Mouse (Mus musculus) lung, postnatal 0 days (tissue): ENCODE results near the gene Plac1. TPM values are rescaled to one million over a fixed set of nuclear protein-coding genes. Genes with fewer than 3 reads are reported as not detected.

ENCODE experiments used
- ATAC-seq: fragments of 200-750 bp; cut with Nextera tagmentation; 2 replicates; pipeline ENCODE4 v1.8.0; 2017; ENCODE audit warnings: moderate library complexity
- DNase-seq: peaks from one replicate; pipeline ENCODE4 v3.0.0-alpha.2; 2016; ENCODE audit warnings: low spot score
- H3K27ac ChIP-seq: fragments of 300-500 bp; sonication (generic); 2 replicates; pipeline ENCODE4 v1.5.1; 2014; ENCODE audit warnings: antibody characterized with exemption, mild to moderate bottlenecking, low read length, mixed read lengths
- H3K27me3 ChIP-seq: fragments of 300-500 bp; sonication (generic); replicated peaks from 2 replicates; pipeline ENCODE4 v1.6.1; 2014; ENCODE audit warnings: low read length, mixed read lengths; ENCODE audit not compliant: insufficient read depth
- H3K36me3 ChIP-seq: fragments of 300-500 bp; sonication (generic); 2 replicates; pipeline ENCODE4 v1.6.1; 2014; ENCODE audit warnings: low read length, mixed read lengths; ENCODE audit not compliant: insufficient read depth
- H3K4me1 ChIP-seq: fragments of 300-500 bp; sonication (generic); 2 replicates; pipeline ENCODE4 v1.6.1; 2014; ENCODE audit warnings: antibody characterized with exemption, low read depth, low read length, mixed read lengths; ENCODE audit not compliant: insufficient read depth
- H3K4me2 ChIP-seq: fragments of 300-500 bp; sonication (generic); replicated peaks from 2 replicates; pipeline ENCODE4 v1.6.1; 2014; ENCODE audit warnings: low read depth, mild to moderate bottlenecking, low read length, moderate library complexity, mixed read lengths
- H3K4me3 ChIP-seq: fragments of 300-500 bp; sonication (generic); 2 replicates; pipeline ENCODE4 v1.5.1; 2014; ENCODE audit warnings: low read depth, low read length
- H3K9ac ChIP-seq: fragments of 300-500 bp; sonication (generic); replicated peaks from 2 replicates; pipeline ENCODE4 v1.6.1; 2014; ENCODE audit warnings: low read depth, mild to moderate bottlenecking
- H3K9me3 ChIP-seq: fragments of 300-500 bp; sonication (generic); 2 replicates; pipeline ENCODE4 v1.6.1; 2016; ENCODE audit warnings: low read length, mixed read lengths
- CTCF ChIP-seq: IDR thresholded peaks from 2 replicates; pipeline ENCODE4 v1.5.1; 2016; ENCODE audit warnings: antibody characterized with exemption, mild to moderate bottlenecking
- EP300 ChIP-seq: IDR thresholded peaks from 2 replicates; pipeline ENCODE4 v1.6.1; 2016; ENCODE audit warnings: antibody characterized with exemption, mild to moderate bottlenecking, control low read depth
- WGBS: fragments of 180-500 bp; shearing (Covaris S2); extraction: QIAGEN DNeasy Blood & Tissue Kit; methylation state at CpG from one replicate; pipeline ENCODE4 v1.1.7; 2014; 5-methylcytosine and 5-hydroxymethylcytosine counted together
- polyA plus RNA-seq: library from polyadenylated mRNA; unstranded; fragments of >200 nt; fragmentation: Nextera tagmentation; extraction: Ambion mirVana; gene quantifications from 2 replicates; pipeline ENCODE4 v1.2.1, GENCODE M21; 2015

Gene Plac1
- polyA plus RNA-seq, 1 experiment from 2014 or later, result 3.9 TPM

DNA sequence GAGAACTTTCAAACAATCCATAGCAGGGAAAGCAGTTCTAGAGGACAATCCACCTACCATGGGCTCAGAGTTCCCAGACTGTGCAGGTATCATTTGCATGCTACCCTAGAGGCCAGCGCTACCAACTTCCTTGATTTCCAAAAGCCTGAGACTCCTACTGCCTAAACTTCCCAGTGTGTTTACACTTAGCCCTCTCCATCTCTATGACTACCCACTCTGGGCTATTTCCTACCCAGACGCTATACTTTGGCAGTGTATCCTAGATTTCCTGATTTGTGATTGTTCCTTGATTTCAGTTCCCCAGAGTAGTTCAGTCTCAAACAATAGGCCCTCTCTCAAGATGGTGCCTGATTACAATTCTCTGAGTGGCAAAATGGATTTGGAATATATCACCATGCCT is 132.8 kb downstream of the Plac1 start:
- no peak for TF ChIP-seq CTCF
- 0 out of 2 replicates have a peak, but pooled peaks have one; percentile 29 for TF ChIP-seq EP300
- H3K4me1 ChIP-seq, result no peaks in the 10 kb centered on the region
- no peak overlapping the region for H3K27ac ChIP-seq
- H3K9ac ChIP-seq, result no peak overlapping the region
- no peaks in the 10 kb centered on the region for H3K36me3 ChIP-seq
- 37% methylated on average over 2 of the region's 2 CpGs for WGBS
- H3K9me3 ChIP-seq, result no peaks in the 10 kb centered on the region
- no peaks in the 10 kb centered on the region for H3K27me3 ChIP-seq
- peak; percentile 49 for DNase-seq
- ATAC-seq, result peak; percentile 75
- no peak overlapping the region for H3K4me3 ChIP-seq
- no peak overlapping the region for H3K4me2 ChIP-seq

DNA sequence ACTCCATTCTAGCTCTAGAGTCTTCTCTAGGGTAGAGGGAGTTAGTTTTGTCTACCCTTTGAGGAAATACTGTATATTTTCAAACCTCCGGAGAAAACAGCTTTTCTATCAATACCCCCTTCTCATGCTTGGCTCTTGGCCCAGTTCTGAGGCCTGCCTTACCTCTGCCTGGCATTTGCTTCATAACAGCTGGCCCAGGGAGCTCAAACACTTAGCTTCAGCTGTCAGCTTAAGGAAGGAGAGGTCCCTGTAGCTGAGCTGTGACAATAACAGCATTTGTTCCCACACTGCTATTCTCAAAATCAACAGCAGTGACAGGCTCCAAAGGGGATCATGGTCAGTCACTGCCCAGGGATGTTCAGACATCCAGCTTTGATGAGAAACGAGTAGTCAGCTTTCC is 138.7 kb downstream of the Plac1 start:
- H3K9ac ChIP-seq, result no peak overlapping the region
- H3K9me3 ChIP-seq, result no peaks in the 10 kb centered on the region
- whole genome bisulfite sequencing, result 39% methylated on average over 2 of the region's 2 CpGs
- no peaks in the 10 kb centered on the region for H3K27me3 ChIP-seq
- no peak overlapping the region for H3K27ac ChIP-seq
- ATAC-seq, result no peak
- no peak for TF ChIP-seq EP300
- TF ChIP-seq CTCF, result no peak
- H3K4me2 ChIP-seq, result no peak overlapping the region
- no peak overlapping the region for H3K4me3 ChIP-seq
- no peaks in the 10 kb centered on the region for H3K36me3 ChIP-seq
- H3K4me1 ChIP-seq, result no peaks in the 10 kb centered on the region
- no peak for DNase-seq

DNA sequence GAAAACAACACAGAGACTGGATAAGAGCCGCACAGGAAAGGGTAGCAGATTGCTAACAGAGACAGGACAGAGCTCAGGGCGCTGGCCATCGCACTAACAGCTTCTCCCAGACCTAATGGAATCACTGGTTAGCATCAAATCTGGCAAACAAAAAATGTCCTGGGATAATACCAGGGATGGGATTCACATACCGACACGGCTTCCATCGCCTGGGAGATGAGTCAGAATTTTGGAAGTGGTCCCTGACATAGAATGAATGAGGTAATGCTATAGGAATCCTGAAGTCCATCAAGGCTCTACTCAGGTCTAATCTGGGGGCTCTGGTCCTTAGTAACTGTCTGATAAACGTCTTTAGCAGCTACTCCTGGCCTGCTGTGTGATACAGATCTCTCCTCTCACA is 140.0 kb downstream of the Plac1 start:
- DNase-seq (no peak), ATAC-seq (no peak)
- H3K27me3 ChIP-seq, result no peaks in the 10 kb centered on the region
- 48% methylated on average over 7 of the region's 7 CpGs for WGBS
- no peak for TF ChIP-seq EP300
- no peak for TF ChIP-seq CTCF
- H3K4me3 ChIP-seq, result no peak overlapping the region
- H3K9me3 ChIP-seq, result no peaks in the 10 kb centered on the region
- H3K4me2 ChIP-seq, result no peak overlapping the region
- H3K36me3 ChIP-seq, result no peaks in the 10 kb centered on the region
- H3K4me1 ChIP-seq, result no peaks in the 10 kb centered on the region
- H3K9ac ChIP-seq, result no peak overlapping the region
- H3K27ac ChIP-seq, result no peak overlapping the region

DNA sequence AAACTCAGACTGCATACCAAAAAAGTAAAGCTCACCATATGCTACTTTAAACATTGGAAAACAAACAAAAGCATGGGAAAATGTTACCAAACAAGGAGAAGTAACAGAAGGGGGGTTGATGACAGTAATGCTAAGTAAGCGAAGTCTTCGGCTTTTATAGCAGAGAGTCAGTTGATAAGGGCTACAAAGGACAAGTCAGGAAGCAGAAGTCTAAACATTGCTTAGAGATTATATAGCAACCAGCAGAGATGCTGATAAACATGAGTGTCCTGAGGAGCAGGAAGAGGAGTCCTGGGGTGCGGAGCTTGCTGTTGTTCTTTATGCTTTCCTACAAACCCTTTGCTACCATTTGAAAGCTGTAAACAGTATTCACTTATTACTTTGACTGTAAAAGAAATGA is 140.6 kb downstream of the Plac1 start:
- Histone ChIP-seq H3K27me3 (no peaks in the 10 kb centered on the region), H3K27ac (no peak overlapping the region)
- 49% methylated on average over 3 of the region's 3 CpGs for WGBS

DNA sequence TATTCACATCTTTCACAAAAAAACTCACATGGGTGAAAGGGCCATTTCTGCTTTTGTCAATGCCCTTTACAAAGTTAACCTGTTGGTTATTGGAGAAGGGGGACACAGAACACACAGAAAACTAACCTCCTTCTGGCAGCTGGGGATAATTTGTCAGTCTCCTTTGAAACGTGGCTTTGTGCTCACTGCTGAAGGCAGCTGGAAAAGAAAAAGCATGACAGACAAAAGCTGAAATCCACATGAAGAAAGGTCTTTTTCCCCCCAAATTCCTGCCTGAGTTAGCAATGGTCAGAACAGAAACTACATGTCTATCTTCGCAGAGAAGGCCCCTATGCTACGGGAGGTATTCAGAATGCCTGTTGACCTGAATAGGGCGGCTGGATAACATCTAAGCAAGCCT is 141.6 kb downstream of the Plac1 start:
- Histone ChIP-seq H3K9ac (no peak overlapping the region), H3K36me3 (no peaks in the 10 kb centered on the region), H3K4me2 (no peak overlapping the region), H3K27ac (no peak overlapping the region), H3K4me1 (no peaks in the 10 kb centered on the region), H3K9me3 (no peaks in the 10 kb centered on the region), H3K27me3 (no peaks in the 10 kb centered on the region), H3K4me3 (no peak overlapping the region)
- TF ChIP-seq EP300 (no peak), CTCF (no peak)
- no peak for DNase-seq
- 89% methylated on average over 4 of the region's 4 CpGs for WGBS
- no peak for ATAC-seq

More for the DNA sequence above, 140.6 kb downstream of the Plac1 start:
- H3K4me3 ChIP-seq, result no peak overlapping the region
- H3K9ac ChIP-seq, result no peak overlapping the region
- DNase-seq, result peak; percentile 40
- no peak for ATAC-seq
- H3K4me2 ChIP-seq, result no peak overlapping the region
- no peaks in the 10 kb centered on the region for H3K36me3 ChIP-seq
- TF ChIP-seq EP300, result no peak
- no peak for TF ChIP-seq CTCF
- H3K4me1 ChIP-seq, result no peaks in the 10 kb centered on the region
- no peaks in the 10 kb centered on the region for H3K9me3 ChIP-seq

DNA sequence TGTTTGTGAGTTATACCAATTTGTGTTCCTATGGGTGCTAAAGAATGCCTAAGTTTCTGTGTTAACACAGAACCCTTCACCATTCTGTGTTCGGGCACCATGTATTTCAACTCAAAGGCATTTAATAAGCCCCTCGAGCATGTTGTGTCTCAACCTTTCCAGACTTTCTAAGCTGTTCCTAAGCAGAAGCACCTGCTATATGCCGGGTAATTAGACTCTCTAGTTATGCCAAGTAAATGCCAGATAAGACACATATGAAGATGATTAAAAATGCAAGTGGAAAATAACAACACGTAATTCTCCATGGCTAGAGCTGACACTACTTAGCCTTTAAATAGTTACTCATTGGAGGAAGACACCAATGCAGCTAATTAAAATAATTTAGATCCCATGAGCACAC is 142.1 kb downstream of the Plac1 start:
- H3K9ac ChIP-seq, result no peak overlapping the region
- H3K27me3 ChIP-seq, result no peaks in the 10 kb centered on the region
- 78% methylated on average over 4 of the region's 4 CpGs for WGBS

DNA sequence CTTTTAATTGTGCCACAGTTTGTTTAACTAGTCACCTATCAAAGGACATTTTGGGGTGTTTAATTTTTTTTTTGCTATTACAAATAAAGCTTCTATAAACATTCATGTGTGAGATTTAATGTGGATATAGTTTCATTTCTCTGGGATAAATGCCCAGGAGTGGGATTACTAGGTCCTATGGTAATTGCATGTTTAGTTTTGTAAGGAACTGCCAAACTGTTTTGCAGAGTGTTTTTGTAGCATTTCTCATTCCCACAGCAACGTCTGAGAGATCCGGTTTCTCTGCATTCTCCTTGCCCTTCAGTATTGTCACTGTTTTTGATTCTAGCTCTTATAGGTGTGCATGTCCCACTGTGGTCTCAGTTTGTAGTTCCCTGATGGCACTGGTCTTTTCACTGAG is 146.5 kb downstream of the Plac1 start:
- no peak for TF ChIP-seq CTCF
- no peak for TF ChIP-seq EP300
- Histone ChIP-seq H3K9ac (no peak overlapping the region), H3K27ac (no peak overlapping the region), H3K36me3 (no peaks in the 10 kb centered on the region), H3K9me3 (no peaks in the 10 kb centered on the region), H3K27me3 (no peaks in the 10 kb centered on the region), H3K4me1 (no peaks in the 10 kb centered on the region), H3K4me2 (no peak overlapping the region), H3K4me3 (no peak overlapping the region)
- WGBS, result 33% methylated on average over 2 of the region's 2 CpGs
- no peak for DNase-seq
- no peak for ATAC-seq

More for the DNA sequence above, 142.1 kb downstream of the Plac1 start:
- Histone ChIP-seq H3K4me3 (no peak overlapping the region), H3K9me3 (no peaks in the 10 kb centered on the region), H3K27ac (no peak overlapping the region), H3K36me3 (no peaks in the 10 kb centered on the region), H3K4me2 (no peak overlapping the region), H3K4me1 (no peaks in the 10 kb centered on the region)
- ATAC-seq (no peak), DNase-seq (no peak)
- no peak for TF ChIP-seq EP300
- no peak for TF ChIP-seq CTCF
